Mouse (Mus musculus): Measurements from ENCODE around the gene Rsrp1. TPM values are rescaled to one million over a fixed set of nuclear protein-coding genes. Genes with fewer than 3 reads are reported as not detected.

Gene Rsrp1
- total RNA-seq, 2 experiments from 2014 or later = 231 to 238 TPM

- intact Hi-C loops (cut with DNase I) = loop anchor here (10.0 kb wide), 1 partner anchor 189 kb away; no protein-coding TSS in a partner anchor
Observed at GRCm38 (mm10) chr4:134955845-134956244, 32.5 kb downstream of the Rsrp1 start.

GRCm38 (mm10) chr4:134956328-134956727 lies 32.9 kb downstream of the Rsrp1 start:
- intact Hi-C loops (cut with DNase I) = loop anchor here (10.0 kb wide), 1 partner anchor 188 kb away; no protein-coding TSS in a partner anchor
- peak; percentile 68 for DNase-seq

More at GRCm38 (mm10) chr4:134955845-134956244, 32.5 kb downstream of the Rsrp1 start:
- no peak for DNase-seq

- intact Hi-C loops (cut with DNase I) = no loop called here
- peak; percentile 42 for DNase-seq
Observed at GRCm38 (mm10) chr4:134963021-134963776, 39.8 kb downstream of the Rsrp1 start.

- no peak for DNase-seq
- intact Hi-C loops (cut with DNase I) = no loop called here
Observed at GRCm38 (mm10) chr4:134967887-134968604, 44.7 kb downstream of the Rsrp1 start.

GRCm38 (mm10) chr4:134968605-134968976 lies 45.2 kb downstream of the Rsrp1 start:
- DNase-seq = no peak
- intact Hi-C loops (cut with DNase I) = no loop called here

- DNase-seq = peak; percentile 31
- intact Hi-C loops (cut with DNase I) = no loop called here
Observed at GRCm38 (mm10) chr4:134975261-134975928, 52.0 kb downstream of the Rsrp1 start.

- intact Hi-C loops (cut with DNase I) = no loop called here
- no peak for DNase-seq
Observed at GRCm38 (mm10) chr4:134975929-134976308, 52.5 kb downstream of the Rsrp1 start.

Other genes with a start within 250 kb of the Rsrp1 start
- gene Man1c1, start 219.3 kb upstream of the Rsrp1 start, total RNA-seq (2021) = 10 to 100 TPM; 12.2 to 13.7 TPM
- gene Ldlrap1, start 155.6 kb upstream of the Rsrp1 start, total RNA-seq (2021) = 1 to 10 TPM; 1.9 to 4.1 TPM
- gene Maco1, start 70.2 kb upstream of the Rsrp1 start, total RNA-seq (2021) = 10 to 100 TPM; 82.5 to 84.3 TPM
- gene Rhd, start 59.1 kb upstream of the Rsrp1 start, total RNA-seq (2021) = not detected
- gene Tmem50a, start 8.6 kb upstream of the Rsrp1 start, total RNA-seq (2021) = 100 to 1,000 TPM; 117 to 120 TPM
- 10 to 100 TPM; 37.5 to 40.4 TPM for gene Syf2, start 7.3 kb downstream of the Rsrp1 start, total RNA-seq (2021)
- under 1 TPM in 1 of 2 experiments, not detected in 1; 0.08 TPM for gene Runx3, start 197.1 kb downstream of the Rsrp1 start, total RNA-seq (2021)